Mouse (Mus musculus): ENCODE measurements around the gene Gm11627. TPM values are rescaled to one million over a fixed set of nuclear protein-coding genes. Genes with fewer than 3 reads are reported as not detected.

The Gm11627 gene
- 7.9 TPM in 1 of 2 replicates, not detected in the other for total RNA-seq (2014; rRNA removed; ENCODE audit: low replicate concordance)
- 9.2 and 12.0 TPM in 2 replicates for polyA plus RNA-seq (2015; fragmentation: Nextera tagmentation; extraction: Ambion mirVana)

DNA sequence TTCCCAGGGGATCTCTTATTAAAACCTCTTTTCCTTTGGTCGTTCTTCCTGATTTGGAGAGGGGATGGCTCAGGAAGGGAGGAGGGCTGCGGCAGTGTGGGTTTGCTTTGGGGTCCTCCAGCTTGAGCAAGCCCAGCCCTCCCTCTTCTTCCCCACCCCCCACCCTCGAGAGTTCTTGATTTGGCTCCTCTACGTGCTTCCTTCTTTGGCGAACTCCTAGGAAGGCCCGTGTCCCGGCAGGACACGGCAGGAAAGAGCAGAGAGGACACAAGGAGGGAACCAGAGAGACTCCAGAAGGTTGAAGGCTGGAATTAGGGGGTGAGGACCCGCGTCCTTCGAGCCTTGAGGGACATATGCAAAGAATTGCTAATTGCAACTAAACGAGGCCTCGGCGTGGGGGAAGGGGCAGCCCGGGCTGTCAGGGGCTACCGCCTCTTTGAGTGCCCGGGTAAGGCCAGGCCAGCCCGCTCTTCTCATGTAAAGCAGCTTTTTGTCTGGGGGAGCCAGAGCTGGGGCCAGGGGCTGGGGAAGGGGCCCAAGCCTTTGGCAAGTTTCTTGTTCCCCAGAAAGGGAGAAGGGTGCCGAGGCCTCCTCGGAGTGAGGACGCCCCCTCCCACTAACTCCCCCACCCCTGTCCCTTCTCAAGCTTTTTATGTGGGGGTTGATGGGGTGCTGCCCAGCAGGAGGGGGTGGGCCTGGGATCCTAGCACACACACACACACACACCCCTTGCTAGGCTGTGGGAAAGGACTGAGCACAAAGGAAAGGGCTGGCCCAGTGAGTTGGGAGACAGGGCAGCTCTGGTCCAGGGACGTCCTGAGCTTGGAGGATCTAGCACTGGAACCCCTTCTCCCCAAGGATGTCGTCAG, at the start of gene Gm11627:
Gene Gm11627, minus strand, starts transcription at position 297 of the 869 bp plus-strand sequence.
- Histone ChIP-seq H3K4me1 (ENCODE audit: control insufficient read depth, insufficient read depth) (peaks cover 19% of the 10 kb centered on the region), H3K4me2 (ENCODE audit: low read depth, low read length) (peak within 1 kb of the TSS; percentile 56), H3K27me3 (ENCODE audit: control insufficient read depth, insufficient read depth, low read length) (no peaks in the 10 kb centered on the region), H3K9ac (replicated peaks; ENCODE audit: low read depth, low read length) (peak within 1 kb of the TSS; percentile 42; the same call in 1 of the 2 replicates), H3K4me3 (ENCODE audit: low read depth, low read length) (peak within 1 kb of the TSS; percentile 41), H3K9me3 (replicated peaks; ENCODE audit: control insufficient read depth, low read length) (no peaks in the 10 kb centered on the region), H3K27ac (ENCODE audit: low read depth) (peak within 1 kb of the TSS; percentile 64), H3K36me3 (replicated peaks; ENCODE audit: control insufficient read depth, insufficient read depth, low read length) (no peaks in the 10 kb centered on the region)
- 18% methylated on average over 23 of the region's 23 CpGs for WGBS
- ATAC-seq (ENCODE audit: insufficient read depth, low read depth) (peak; percentile 25), DNase-seq (ENCODE audit: low spot score) (peak; percentile 33)
- TF ChIP-seq CTCF (IDR thresholded peaks at IDR 0.05; ENCODE audit: low read depth) (no peak), EP300 (IDR thresholded peaks at IDR 0.05; ENCODE audit: low read depth) (no peak)

DNA sequence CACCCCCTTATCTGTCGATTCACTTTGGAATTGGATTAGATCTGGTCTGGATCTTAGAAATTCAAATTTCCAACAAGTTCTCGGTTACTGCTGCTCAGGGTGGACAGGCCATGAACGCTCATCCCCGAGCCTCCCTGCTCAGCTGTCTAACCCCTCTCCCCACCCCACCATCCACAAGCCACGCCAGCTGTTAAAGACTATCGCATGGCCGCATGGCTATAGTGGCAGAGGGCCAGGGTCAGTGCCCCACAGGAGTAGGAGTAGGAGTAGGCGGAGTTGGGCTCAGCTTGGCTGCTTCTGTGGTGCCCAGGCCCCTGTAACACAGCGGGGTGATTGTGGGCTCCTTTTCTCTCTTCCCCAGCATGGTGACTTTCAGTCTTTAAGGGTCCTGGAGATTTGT, 49.3 kb upstream of the Gm11627 start:
- ATAC-seq (ENCODE audit: insufficient read depth, low read depth) (no peak), DNase-seq (ENCODE audit: low spot score) (no peak)
- H3K9me3 ChIP-seq (replicated peaks; ENCODE audit: control insufficient read depth, low read length), result no peaks in the 10 kb centered on the region
- TF ChIP-seq CTCF (IDR thresholded peaks at IDR 0.05; ENCODE audit: low read depth) (no peak), EP300 (IDR thresholded peaks at IDR 0.05; ENCODE audit: low read depth) (no peak)
- no peaks in the 10 kb centered on the region for H3K27me3 ChIP-seq (ENCODE audit: control insufficient read depth, insufficient read depth, low read length)
- 66% methylated on average over 9 of the region's 9 CpGs for WGBS
- H3K9ac ChIP-seq (replicated peaks; ENCODE audit: low read depth, low read length), result no peak overlapping the region
- H3K36me3 ChIP-seq (replicated peaks; ENCODE audit: control insufficient read depth, insufficient read depth, low read length), result no peaks in the 10 kb centered on the region
- H3K4me2 ChIP-seq (ENCODE audit: low read depth, low read length), result no peak overlapping the region
- H3K4me3 ChIP-seq (ENCODE audit: low read depth, low read length), result no peak overlapping the region
- H3K27ac ChIP-seq (ENCODE audit: low read depth), result no peak overlapping the region
- H3K4me1 ChIP-seq (ENCODE audit: control insufficient read depth, insufficient read depth), result peaks cover 17% of the 10 kb centered on the region; the same call in 1 of the 2 replicates

DNA sequence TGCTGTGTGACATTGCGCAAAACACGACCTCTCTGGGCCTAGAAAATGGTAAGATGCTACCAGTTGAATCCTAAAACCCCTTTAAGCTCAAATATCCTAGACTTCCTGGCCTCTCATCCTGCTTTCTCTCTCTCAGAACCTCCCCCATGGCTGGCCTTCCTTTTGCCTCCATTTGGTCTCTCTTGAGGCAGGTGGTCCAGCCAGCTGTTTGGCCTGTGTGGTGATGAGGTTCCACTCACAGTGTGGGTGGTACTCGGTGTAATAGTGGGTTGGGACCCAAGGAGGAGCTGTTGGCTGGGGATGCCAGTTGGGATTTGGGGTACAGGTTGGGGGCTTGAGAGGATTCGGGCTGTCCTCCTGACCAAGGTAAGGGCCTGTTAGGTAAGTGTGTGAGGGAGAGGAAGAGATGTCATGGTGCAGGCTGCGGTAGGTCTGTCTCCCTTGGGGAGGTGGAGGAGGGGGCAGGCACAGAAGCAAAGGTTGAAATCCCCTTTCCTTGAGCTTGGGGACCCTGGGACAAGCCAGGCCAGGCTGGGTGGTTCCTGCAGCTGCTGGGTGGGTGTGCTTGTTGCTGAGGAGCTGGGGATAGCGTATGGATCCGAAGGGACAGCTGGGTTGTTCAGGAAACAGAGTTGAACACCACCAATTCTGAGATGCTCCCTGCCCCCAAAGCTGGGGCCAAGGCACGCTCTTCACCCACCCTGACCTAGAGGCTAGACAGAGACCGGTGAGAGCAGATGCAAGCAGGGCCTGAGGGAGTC, 48.1 kb upstream of the Gm11627 start:
- no peak overlapping the region for H3K9ac ChIP-seq (replicated peaks; ENCODE audit: low read depth, low read length)
- no peaks in the 10 kb centered on the region for H3K9me3 ChIP-seq (replicated peaks; ENCODE audit: control insufficient read depth, low read length)
- no peaks in the 10 kb centered on the region for H3K36me3 ChIP-seq (replicated peaks; ENCODE audit: control insufficient read depth, insufficient read depth, low read length)
- H3K27me3 ChIP-seq (ENCODE audit: control insufficient read depth, insufficient read depth, low read length), result no peaks in the 10 kb centered on the region
- H3K27ac ChIP-seq (ENCODE audit: low read depth), result no peak overlapping the region
- H3K4me3 ChIP-seq (ENCODE audit: low read depth, low read length), result no peak overlapping the region
- TF ChIP-seq CTCF (IDR thresholded peaks at IDR 0.05; ENCODE audit: low read depth) (no peak), EP300 (IDR thresholded peaks at IDR 0.05; ENCODE audit: low read depth) (no peak)
- ATAC-seq (ENCODE audit: insufficient read depth, low read depth) (no peak), DNase-seq (ENCODE audit: low spot score) (no peak)
- WGBS, result 85% methylated on average over 9 of the region's 9 CpGs
- H3K4me2 ChIP-seq (ENCODE audit: low read depth, low read length), result no peak overlapping the region
- peaks cover 14% of the 10 kb centered on the region; the same call in 1 of the 2 replicates for H3K4me1 ChIP-seq (ENCODE audit: control insufficient read depth, insufficient read depth)

DNA sequence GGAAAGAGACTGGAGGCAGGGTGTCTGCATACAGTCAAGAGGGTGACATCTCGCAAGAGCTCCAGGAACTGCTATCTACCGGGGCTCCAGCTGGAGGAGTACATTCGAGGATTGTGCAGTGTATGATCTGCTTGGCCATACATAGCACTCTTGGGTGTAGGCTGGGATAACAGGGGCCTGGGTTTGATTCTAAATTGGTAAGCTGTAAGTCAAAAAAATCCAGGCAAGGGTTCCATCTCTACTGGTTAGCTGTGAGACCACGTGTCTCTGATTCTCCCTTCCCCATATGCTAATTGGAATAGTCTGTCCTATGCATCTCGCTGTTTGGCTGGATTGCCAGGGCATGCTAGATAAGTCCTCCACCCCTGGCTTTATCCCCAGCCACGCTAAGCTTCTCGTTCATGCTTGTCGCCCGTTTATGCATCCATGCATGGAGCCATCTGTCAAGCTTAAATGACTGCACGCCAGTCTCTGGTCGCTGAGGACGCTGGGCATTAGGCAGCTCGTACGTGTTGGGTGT, 45.7 kb upstream of the Gm11627 start:
- TF ChIP-seq CTCF (IDR thresholded peaks at IDR 0.05; ENCODE audit: low read depth) (no peak), EP300 (IDR thresholded peaks at IDR 0.05; ENCODE audit: low read depth) (no peak)
- peak; percentile 13 for DNase-seq (ENCODE audit: low spot score)
- Histone ChIP-seq H3K36me3 (replicated peaks; ENCODE audit: control insufficient read depth, insufficient read depth, low read length) (no peaks in the 10 kb centered on the region), H3K9ac (replicated peaks; ENCODE audit: low read depth, low read length) (0 out of 2 replicates have a peak overlapping the region, but pooled peaks have one; percentile 11), H3K27ac (ENCODE audit: low read depth) (peak overlapping the region; percentile 33), H3K27me3 (ENCODE audit: control insufficient read depth, insufficient read depth, low read length) (no peaks in the 10 kb centered on the region), H3K4me2 (ENCODE audit: low read depth, low read length) (no peak overlapping the region), H3K9me3 (replicated peaks; ENCODE audit: control insufficient read depth, low read length) (no peaks in the 10 kb centered on the region), H3K4me1 (ENCODE audit: control insufficient read depth, insufficient read depth) (peaks cover 14% of the 10 kb centered on the region; the same call in 1 of the 2 replicates), H3K4me3 (ENCODE audit: low read depth, low read length) (no peak overlapping the region)
- peak; percentile 14 for ATAC-seq (ENCODE audit: insufficient read depth, low read depth)
- 37% methylated on average over 14 of the region's 14 CpGs for WGBS
